In the genomic region with DNA sequence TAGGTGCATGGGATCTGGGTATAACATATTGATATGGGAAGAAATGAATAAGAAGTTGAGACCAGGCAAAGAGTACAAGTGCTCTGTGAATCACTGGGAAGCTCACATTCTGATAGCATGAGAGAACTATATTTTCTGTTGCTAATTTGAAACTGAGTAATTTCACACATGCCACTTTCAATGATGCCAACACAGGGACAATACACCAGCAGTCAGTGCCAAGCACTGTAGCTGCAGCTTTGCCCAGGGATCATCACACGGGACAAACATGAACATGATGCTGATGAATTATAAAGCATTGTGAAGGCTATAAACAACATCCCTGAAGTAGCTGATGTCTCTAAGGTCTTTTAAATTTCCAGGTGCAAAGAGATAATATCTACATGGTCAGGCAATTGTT, we compare ENCODE assay signal across 11 mouse cellular contexts.
"Had no signal": no experiment of that assay in that cellular context is flagged by ENCODE, and none has a peak within 500 bp of the region (broad histone marks: within the 10 kb centered on the region; RNA-seq: fewer than 3 reads in every experiment).

No protein-coding gene starts in this region.

- ATAC-seq: liver, embryonic 12.5 days; midbrain, embryonic 15.5 days had no signal

- DNase-seq: kidney, postnatal 4 days; lung, embryonic 14.5 days; lung, postnatal 10 days; lung, postnatal 4 days; retina, postnatal 1 day; right cerebral cortex, postnatal 4 days; spleen, adult 18-20 months; thymus, adult 18-20 months; thymus, postnatal 14 days had no signal
